Mouse (Mus musculus): ENCODE data around the gene Psmb8.

DNA sequence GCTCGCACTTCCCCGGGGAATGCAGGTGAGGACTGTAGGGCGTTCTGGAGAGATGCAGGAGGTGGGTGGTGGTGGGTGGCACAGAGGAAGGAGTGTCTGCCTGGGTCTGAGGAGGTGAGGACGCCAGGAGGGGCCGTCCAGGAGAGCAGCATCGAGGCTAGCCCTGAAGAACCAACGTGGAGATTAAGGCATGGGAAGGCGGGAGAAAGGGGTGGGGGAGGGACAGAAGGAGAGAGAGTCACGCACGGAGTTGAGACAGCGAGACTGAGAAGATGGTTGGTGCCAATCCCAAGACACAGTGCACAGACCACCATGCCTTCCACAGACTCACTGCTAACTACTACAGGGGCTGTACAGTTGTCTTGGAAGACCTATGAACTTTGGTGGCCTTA lies 996 bp downstream of the Psmb8 start:
- TF ChIP-seq CTCF (IDR thresholded peaks at IDR 0.05; ENCODE audit: insufficient read depth, low read depth, low read length) (no peak), POLR2A (IDR thresholded peaks at IDR 0.05; ENCODE audit: insufficient read depth, low read depth, low read length) (no peak)

Data from olfactory bulb, adult 2 months (tissue).